Comparison of ENCODE assay signal across 31 mouse cellular contexts in the genomic region with DNA sequence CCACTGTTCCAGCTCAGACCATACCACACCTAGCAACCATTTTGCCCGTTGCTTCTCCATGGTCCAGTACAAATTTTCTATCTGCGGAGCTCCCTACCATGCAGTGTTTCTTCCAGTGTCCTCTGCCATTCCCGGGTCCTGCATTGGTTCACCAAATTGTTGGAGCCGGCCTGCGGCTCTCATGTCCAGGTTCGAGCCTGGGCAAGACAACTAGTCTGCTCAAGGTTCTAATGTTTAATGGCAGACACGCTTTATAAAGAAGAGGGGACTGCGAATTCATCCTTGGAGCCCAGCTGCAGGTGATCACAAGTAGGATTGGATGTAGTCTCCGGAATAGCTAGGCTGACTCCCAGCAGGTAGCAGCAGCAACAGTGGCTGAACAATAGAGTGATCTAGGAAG. TPM values are rescaled to one million over a fixed set of nuclear protein-coding genes. Genes with fewer than 3 reads are reported as not detected.
A peak's percentile ranks its signal among the peaks of the same experiment; 100 is the strongest.
DNase-seq lines count a peak whose midpoint lies in the region; ATAC-seq lines count a peak whose summit lies in the region.
"Had no signal": no experiment of that assay in that cellular context is flagged by ENCODE, and none has a peak within 500 bp of the region (broad histone marks: within the 10 kb centered on the region; RNA-seq: fewer than 3 reads in every experiment).

No protein-coding gene starts in this region.

- no peak overlapping the region for H3K4me2 ChIP-seq in neural tube, embryonic 15.5 days
- no peak overlapping the region for H3K4me2 ChIP-seq in intestine, embryonic 16.5 days (ENCODE audit: low read depth, low read length)
- H3K4me2 ChIP-seq: embryonic facial prominence, embryonic 13.5 days; embryonic facial prominence, embryonic 15.5 days; forebrain, embryonic 13.5 days; forebrain, embryonic 15.5 days had no signal

- H3K4me1 ChIP-seq in neural tube, embryonic 15.5 days: no peaks in the 10 kb centered on the region
- H3K4me1 ChIP-seq in intestine, embryonic 16.5 days (ENCODE audit: control insufficient read depth, insufficient read depth, low read length): no peaks in the 10 kb centered on the region
- H3K4me1 ChIP-seq: embryonic facial prominence, embryonic 13.5 days; embryonic facial prominence, embryonic 15.5 days; forebrain, embryonic 13.5 days; forebrain, embryonic 15.5 days had no signal

- H3K36me3 ChIP-seq in neural tube, embryonic 15.5 days: no peaks in the 10 kb centered on the region; the same call in 1 of the 2 replicates
- H3K36me3 ChIP-seq in intestine, embryonic 16.5 days (ENCODE audit: control insufficient read depth, insufficient read depth, low read length): no peaks in the 10 kb centered on the region
- H3K36me3 ChIP-seq: embryonic facial prominence, embryonic 15.5 days; forebrain, embryonic 15.5 days; G1E had no signal

- ATAC-seq in neural tube, embryonic 15.5 days (ENCODE audit: low FRiP score): no peak
- ATAC-seq in intestine, embryonic 16.5 days: no peak
- ATAC-seq: activated CD4-positive, CD25-positive, alpha-beta regulatory T cell, adult 4 months; CD4-positive, CD25-positive, alpha-beta regulatory T cell, adult 4 months; forebrain, embryonic 13.5 days; forebrain, embryonic 15.5 days; forebrain, postnatal 0 days; Patski had no signal

- H3K4me3 ChIP-seq in neural tube, embryonic 15.5 days (replicated peaks): no peak overlapping the region
- no peak overlapping the region for H3K4me3 ChIP-seq in intestine, embryonic 16.5 days (ENCODE audit: low read length)
- H3K4me3 ChIP-seq: embryonic facial prominence, embryonic 13.5 days; embryonic facial prominence, embryonic 15.5 days; erythroblast, embryonic 14.5 days; forebrain, embryonic 13.5 days; forebrain, embryonic 15.5 days had no signal

- no peak overlapping the region for H3K27ac ChIP-seq in neural tube, embryonic 15.5 days (replicated peaks)
- H3K27ac ChIP-seq in intestine, embryonic 16.5 days (ENCODE audit: low read length): no peak overlapping the region
- H3K27ac ChIP-seq: embryonic facial prominence, embryonic 13.5 days; embryonic facial prominence, embryonic 15.5 days; forebrain, embryonic 13.5 days; forebrain, embryonic 15.5 days had no signal

- peak; percentile 58 for DNase-seq in heart, adult 11 months
- DNase-seq in heart, adult 9 months (ENCODE audit: low spot score in 2 of 2): no peak
- peak; percentile 74 for DNase-seq in ES-CJ7 (ENCODE audit: low read depth, low spot score)
- peak; percentile 87 for DNase-seq in R1 (ENCODE audit: low read depth, low spot score)
- DNase-seq in neural tube, embryonic 10.5 days (ENCODE audit: extremely low spot score, low spot score): no peak
- DNase-seq: adrenal gland, adult 8-10 months; adrenal gland, postnatal 14 days; adrenal gland, postnatal 36 days; B cell, adult 2 months; cerebellum, adult 11 months; cerebellum, adult 18-20 months; cerebellum, adult 8-10 months; cerebellum, adult 9-11 months; cerebellum, postnatal 14 days; cerebellum, postnatal 36 days; embryo, embryonic 11 days; forebrain, postnatal 0 days had no signal

- H3K27me3 ChIP-seq in neural tube, embryonic 15.5 days (replicated peaks): no peaks in the 10 kb centered on the region
- H3K27me3 ChIP-seq in intestine, embryonic 16.5 days (replicated peaks; ENCODE audit: control insufficient read depth, insufficient read depth, low read length): no peaks in the 10 kb centered on the region
- H3K27me3 ChIP-seq: CH12.LX; embryonic facial prominence, embryonic 13.5 days; embryonic facial prominence, embryonic 15.5 days; forebrain, embryonic 13.5 days; forebrain, embryonic 15.5 days; Patski had no signal

- H3K9ac ChIP-seq in neural tube, embryonic 15.5 days (replicated peaks): no peak overlapping the region
- no peak overlapping the region for H3K9ac ChIP-seq in intestine, embryonic 16.5 days (ENCODE audit: low read depth, low read length)
- H3K9ac ChIP-seq: embryonic facial prominence, embryonic 13.5 days; embryonic facial prominence, embryonic 15.5 days; forebrain, embryonic 13.5 days; forebrain, embryonic 15.5 days; forebrain, postnatal 0 days had no signal

- H3K9me3 ChIP-seq in neural tube, embryonic 15.5 days (replicated peaks): 0 out of 2 replicates have a peak, but pooled peaks cover 10% of the 10 kb centered on the region
- no peaks in the 10 kb centered on the region for H3K9me3 ChIP-seq in intestine, embryonic 16.5 days (ENCODE audit: control insufficient read depth, low read length)
- H3K9me3 ChIP-seq: embryonic facial prominence, embryonic 15.5 days; forebrain, embryonic 15.5 days had no signal

- WGBS in neural tube, embryonic 15.5 days: 71% methylated on average over 9 of the region's 9 CpGs
- 78% methylated on average over 9 of the region's 9 CpGs for WGBS in intestine, embryonic 16.5 days

RNA-seq across cellular contexts. Expression of a gene that starts 28.4 kb away (rescaled TPM):
- not detected in 2 replicates for polyA plus RNA-seq in neural tube, embryonic 15.5 days (2015; fragmentation: Nextera tagmentation; extraction: Ambion mirVana)
- 0.10 TPM in 1 of 2 replicates, not detected in the other for polyA plus RNA-seq in intestine, embryonic 16.5 days (2015; fragmentation: Nextera tagmentation; extraction: Ambion mirVana)
- polyA plus RNA-seq: activated CD4-positive, CD25-positive, alpha-beta regulatory T cell, adult 4 months; CD4-positive, CD25-positive, alpha-beta regulatory T cell, adult 4 months; embryonic facial prominence, embryonic 11.5 days; embryonic facial prominence, embryonic 13.5 days; embryonic facial prominence, embryonic 15.5 days; erythroblast, embryonic 14.5 days; forebrain, embryonic 11.5 days; forebrain, embryonic 13.5 days; forebrain, embryonic 15.5 days; forebrain, postnatal 0 days; G1E; Patski had no signal

Comparison
In these comparisons a context has a peak if more than half of its experiments do, and no peak if none do; other contexts are left out.
1. DNase-seq: peak in heart, adult 11 months (single experiment), ES-CJ7 (single experiment) and R1 (single experiment); none in heart, adult 9 months (0 of 2) and neural tube, embryonic 10.5 days (single experiment).